Mouse (Mus musculus) duodenum, adult 2 months (tissue): ENCODE measurements around the gene 1810037I17Rik. TPM values are rescaled to one million over a fixed set of nuclear protein-coding genes. Genes with fewer than 3 reads are reported as not detected.

ENCODE experiments used
- polyA plus RNA-seq: library from polyadenylated mRNA; depleted of rRNA; stranded (reverse); fragments of >200 nt; gene quantifications from 2 replicates; pipeline ENCODE4 v1.2.3, GENCODE M21; 2012; ENCODE audit warnings: low replicate concordance; rRNA removed

1810037I17Rik gene
- polyA plus RNA-seq = 36.8 and 41.3 TPM in 2 replicates

GRCm38 (mm10) chr3:122924009-122924914 lies at the start of gene 1810037I17Rik:
Gene 1810037I17Rik (plus strand): TSS chr3:122924203.

GRCm38 (mm10) chr3:122894772-122895171 lies 29.2 kb upstream of the 1810037I17Rik start, which contains the start of gene Fabp2:
Gene Fabp2 (plus strand): TSS chr3:122895072.

GRCm38 (mm10) chr3:122919260-122919659 lies 4.7 kb upstream of the 1810037I17Rik start, which contains the start of gene Gm10959:
Gene Gm10959 (minus strand): TSS chr3:122919360.

Other genes starting within 250 kb of the 1810037I17Rik start
- gene Pde5a, start 195.3 kb upstream of the 1810037I17Rik start, polyA plus RNA-seq = 4.8 and 6.6 TPM in 2 replicates
- 28.5 and 93.2 TPM in 2 replicates for gene Fabp2, start 29.1 kb upstream of the 1810037I17Rik start, polyA plus RNA-seq
- not detected in 2 replicates for gene Gm10959, start 4.8 kb upstream of the 1810037I17Rik start, polyA plus RNA-seq
- 0.66 and 1.3 TPM in 2 replicates for gene Usp53, start 60.3 kb downstream of the 1810037I17Rik start, polyA plus RNA-seq
- not detected in 2 replicates for gene Myoz2, start 110.8 kb downstream of the 1810037I17Rik start, polyA plus RNA-seq